Mouse (Mus musculus) forebrain, postnatal 0 days (tissue): ENCODE measurements around the gene Prdm1. TPM values are rescaled to one million over a fixed set of nuclear protein-coding genes. Genes with fewer than 3 reads are reported as not detected.
A peak's percentile ranks its signal among the peaks of the same experiment; 100 is the strongest.

Experiments
- ATAC-seq: fragments of 200-750 bp; cut with Nextera tagmentation; 2 replicates; pipeline ENCODE4 v1.8.0; 2017; ENCODE audit warnings: mild to moderate bottlenecking, moderate library complexity
- DNase-seq: peaks from one replicate; pipeline ENCODE4 v3.0.0-alpha.2; 2015
- H3K27ac ChIP-seq: fragments of 300-500 bp; sonication (generic); 2 replicates; pipeline ENCODE4 v1.5.1; 2014; ENCODE audit warnings: low read depth, mild to moderate bottlenecking, antibody characterized with exemption, low read length, moderate library complexity, mixed read lengths
- H3K27me3 ChIP-seq: fragments of 300-500 bp; sonication (generic); 2 replicates; pipeline ENCODE4 v1.6.1; 2014; ENCODE audit warnings: mild to moderate bottlenecking, low read length, mixed read lengths; ENCODE audit not compliant: insufficient read depth
- H3K36me3 ChIP-seq: fragments of 300-500 bp; sonication (generic); 2 replicates; pipeline ENCODE4 v1.6.1; 2014; ENCODE audit warnings: mild to moderate bottlenecking, moderate library complexity; ENCODE audit not compliant: insufficient read depth
- H3K4me1 ChIP-seq: fragments of 300-500 bp; sonication (generic); 2 replicates; pipeline ENCODE4 v1.6.1; 2014; ENCODE audit warnings: antibody characterized with exemption; ENCODE audit not compliant: insufficient read depth
- H3K4me2 ChIP-seq: fragments of 300-500 bp; sonication (generic); 2 replicates; pipeline ENCODE4 v1.6.1; 2014; ENCODE audit warnings: low read depth, mild to moderate bottlenecking, moderate library complexity
- H3K4me3 ChIP-seq: fragments of 300-500 bp; sonication (generic); 2 replicates; pipeline ENCODE4 v1.5.1; 2014; ENCODE audit warnings: low read depth, low read length, mixed read lengths
- H3K9ac ChIP-seq: fragments of 300-500 bp; sonication (generic); 2 replicates; pipeline ENCODE4 v1.6.1; 2014; ENCODE audit warnings: mild to moderate bottlenecking
- H3K9me3 ChIP-seq: fragments of 300-500 bp; sonication (generic); 2 replicates; pipeline ENCODE4 v1.6.1; 2016; ENCODE audit warnings: low read length
- CTCF ChIP-seq: sonication (generic); IDR thresholded peaks from 2 replicates; pipeline ENCODE4 v1.5.1; 2016; ENCODE audit warnings: antibody characterized with exemption, control low read depth, low read depth
- WGBS: fragments of 180-500 bp; shearing (Covaris S2); extraction: QIAGEN DNeasy Blood & Tissue Kit; methylation state at CpG from one replicate; pipeline ENCODE4 v1.1.7; 2014; 5-methylcytosine and 5-hydroxymethylcytosine counted together
- polyA plus RNA-seq: library from polyadenylated mRNA; unstranded; fragments of >200 nt; fragmentation: Nextera tagmentation; extraction: Ambion mirVana; gene quantifications from 2 replicates; pipeline ENCODE4 v1.2.1, GENCODE M21; 2015
- total RNA-seq: library from RNA; depleted of rRNA; stranded (reverse); fragments of >200 nt; gene quantifications from 2 replicates; pipeline ENCODE4 v1.2.3, GENCODE M21; 2014

Gene Prdm1
- total and polyA plus RNA-seq, 2 experiments from 2014 or later = 0.25 to 0.71 TPM

DNA sequence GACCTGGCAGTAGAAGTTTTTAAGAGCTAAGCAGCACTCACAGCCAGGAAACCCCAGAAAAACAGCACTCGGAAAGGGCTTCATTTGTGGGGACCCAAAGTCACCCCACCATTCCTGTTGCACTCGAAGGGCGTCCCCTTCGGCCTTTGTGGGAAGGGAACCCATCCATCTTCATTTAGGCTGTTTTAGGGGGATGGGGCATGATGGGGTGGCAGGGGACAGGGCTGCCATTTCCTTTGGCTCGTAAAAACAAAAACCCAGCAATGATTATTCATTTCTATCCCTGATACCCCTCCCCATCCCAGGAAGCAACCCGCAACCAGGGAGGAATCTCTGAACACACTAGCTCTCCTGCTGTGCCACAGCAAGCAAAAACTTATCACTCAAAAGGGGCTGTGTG, 49.0 kb downstream of the Prdm1 start:
- H3K9ac ChIP-seq = no peak overlapping the region
- ATAC-seq = no peak

DNA sequence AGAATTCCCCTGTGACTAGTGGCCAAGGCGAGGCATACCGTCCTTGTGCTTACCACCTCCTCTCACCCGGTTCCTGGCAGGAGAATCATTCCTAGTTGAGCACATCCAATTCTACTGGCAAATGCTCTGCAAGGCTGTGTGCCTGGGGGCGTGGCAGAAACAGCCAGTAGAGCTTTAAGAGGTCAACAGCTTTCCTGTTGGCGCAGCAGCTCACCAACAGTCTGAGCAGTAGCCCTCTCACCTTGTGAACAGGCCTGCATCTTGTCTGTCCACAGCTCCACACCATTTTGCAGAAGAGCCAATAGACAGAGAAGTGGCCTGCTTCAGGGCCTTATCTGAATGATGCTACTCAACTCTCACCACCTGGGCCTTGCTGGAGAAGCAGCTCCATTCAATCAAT, 50.2 kb downstream of the Prdm1 start:
- H3K9ac ChIP-seq = no peak overlapping the region
- H3K36me3 ChIP-seq = no peaks in the 10 kb centered on the region
- no peak overlapping the region for H3K4me3 ChIP-seq
- no peak for TF ChIP-seq CTCF
- H3K27me3 ChIP-seq = peaks cover 3% of the 10 kb centered on the region; the same call in 1 of the 2 replicates
- H3K9me3 ChIP-seq = no peaks in the 10 kb centered on the region
- no peak for DNase-seq
- H3K4me1 ChIP-seq = no peaks in the 10 kb centered on the region
- no peak overlapping the region for H3K4me2 ChIP-seq
- ATAC-seq = no peak
- no peak overlapping the region for H3K27ac ChIP-seq
- 71% methylated on average over 5 of the region's 5 CpGs for WGBS

More for the DNA sequence above, 49.0 kb downstream of the Prdm1 start:
- Histone ChIP-seq H3K27me3 (peaks cover 3% of the 10 kb centered on the region; the same call in 1 of the 2 replicates), H3K36me3 (no peaks in the 10 kb centered on the region), H3K4me1 (no peaks in the 10 kb centered on the region), H3K9me3 (no peaks in the 10 kb centered on the region), H3K27ac (no peak overlapping the region), H3K4me2 (no peak overlapping the region), H3K4me3 (no peak overlapping the region)
- WGBS = 61% methylated on average over 6 of the region's 6 CpGs
- DNase-seq = no peak
- TF ChIP-seq CTCF = no peak

DNA sequence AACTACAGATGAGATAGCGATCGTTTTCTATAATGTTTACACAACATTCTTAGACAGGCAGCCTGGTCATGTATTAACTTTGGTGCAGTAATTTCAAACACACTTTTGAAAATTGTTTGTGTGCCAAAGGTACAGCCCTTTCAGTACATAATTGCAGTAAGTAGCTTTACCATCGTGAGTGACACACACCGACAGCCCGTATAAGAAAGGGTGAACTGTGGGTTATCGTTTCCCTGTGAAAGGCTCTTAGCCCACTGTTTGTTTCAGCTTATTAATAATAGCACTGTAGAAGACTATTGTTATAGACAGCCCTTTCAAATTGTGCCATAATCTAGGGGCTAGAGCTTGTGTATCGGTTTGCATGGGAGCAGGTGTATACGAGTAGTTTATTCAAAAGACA, 51.1 kb downstream of the Prdm1 start:
- Histone ChIP-seq H3K4me3 (no peak overlapping the region), H3K4me1 (no peaks in the 10 kb centered on the region), H3K9ac (no peak overlapping the region), H3K36me3 (no peaks in the 10 kb centered on the region), H3K27ac (no peak overlapping the region), H3K27me3 (peaks cover 3% of the 10 kb centered on the region; the same call in 1 of the 2 replicates), H3K9me3 (no peaks in the 10 kb centered on the region), H3K4me2 (no peak overlapping the region)
- ATAC-seq (no peak), DNase-seq (no peak)
- no peak for TF ChIP-seq CTCF
- WGBS = 55% methylated on average over 8 of the region's 8 CpGs

DNA sequence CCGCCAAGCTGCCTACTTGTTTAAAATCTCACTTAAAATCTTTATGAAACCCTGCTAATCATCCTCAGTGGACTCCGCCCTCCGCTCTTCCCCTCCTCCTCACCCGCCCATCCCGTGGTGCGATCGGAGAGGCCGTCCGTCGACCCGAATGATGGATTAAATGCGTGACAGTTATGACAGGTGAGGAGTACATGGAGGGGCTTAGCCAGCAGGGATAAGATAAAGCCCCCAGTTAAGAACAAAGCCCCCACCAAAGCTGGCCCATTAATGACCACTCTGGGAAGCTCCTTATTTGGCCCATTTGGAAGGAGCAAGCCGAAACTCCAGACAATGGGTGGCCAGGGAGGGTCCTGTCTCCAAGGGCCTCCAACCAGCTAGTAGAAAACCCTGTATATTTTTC, 51.8 kb downstream of the Prdm1 start:
- H3K4me3 ChIP-seq = no peak overlapping the region
- 76% methylated on average over 13 of the region's 13 CpGs for WGBS
- peaks cover 3% of the 10 kb centered on the region; the same call in 1 of the 2 replicates for H3K27me3 ChIP-seq
- no peaks in the 10 kb centered on the region for H3K9me3 ChIP-seq
- H3K4me1 ChIP-seq = no peaks in the 10 kb centered on the region
- no peak overlapping the region for H3K27ac ChIP-seq
- ATAC-seq = no peak
- H3K4me2 ChIP-seq = no peak overlapping the region
- H3K36me3 ChIP-seq = no peaks in the 10 kb centered on the region
- DNase-seq = no peak
- TF ChIP-seq CTCF = no peak
- no peak overlapping the region for H3K9ac ChIP-seq

- no peaks in the 10 kb centered on the region for H3K9me3 ChIP-seq
- no peak overlapping the region for H3K27ac ChIP-seq
- no peaks in the 10 kb centered on the region for H3K4me1 ChIP-seq
- 80% methylated on average over 3 of the region's 3 CpGs for WGBS
- DNase-seq = no peak
- no peak for ATAC-seq
- H3K9ac ChIP-seq = no peak overlapping the region
- no peak overlapping the region for H3K4me3 ChIP-seq
- H3K36me3 ChIP-seq = no peaks in the 10 kb centered on the region
- TF ChIP-seq CTCF = no peak
- H3K27me3 ChIP-seq = peaks cover 3% of the 10 kb centered on the region; the same call in 1 of the 2 replicates
- H3K4me2 ChIP-seq = no peak overlapping the region
Observed at GRCm38 (mm10) chr10:44475376-44475775, 52.9 kb downstream of the Prdm1 start.

DNA sequence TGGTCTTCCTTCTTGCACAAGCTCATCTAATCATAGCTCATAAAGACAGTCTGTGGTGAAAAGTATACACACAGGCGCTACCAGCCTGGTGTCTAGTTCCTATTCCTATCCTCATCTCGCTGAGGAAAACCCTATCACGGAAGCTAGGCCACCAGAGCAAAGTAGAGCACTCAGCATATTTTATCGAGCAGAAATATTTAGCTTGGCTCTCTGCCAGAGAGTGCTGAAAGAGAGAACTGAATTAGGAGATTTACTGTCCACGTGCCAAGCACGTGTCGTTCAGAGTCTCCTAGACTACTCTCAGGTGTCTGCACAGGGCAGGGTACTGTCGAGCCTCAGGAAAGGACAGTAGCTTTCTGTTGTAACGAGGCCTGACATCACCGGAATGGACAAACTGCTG, 54.0 kb downstream of the Prdm1 start:
- TF ChIP-seq CTCF = no peak
- DNase-seq (peak; percentile 38), ATAC-seq (peak; percentile 66)
- H3K4me3 ChIP-seq = no peak overlapping the region
- no peaks in the 10 kb centered on the region for H3K9me3 ChIP-seq
- no peak overlapping the region for H3K27ac ChIP-seq
- H3K4me1 ChIP-seq = no peaks in the 10 kb centered on the region
- no peak overlapping the region for H3K4me2 ChIP-seq
- peaks cover 3% of the 10 kb centered on the region; the same call in 1 of the 2 replicates for H3K27me3 ChIP-seq
- no peak overlapping the region for H3K9ac ChIP-seq
- H3K36me3 ChIP-seq = no peaks in the 10 kb centered on the region
- 27% methylated on average over 10 of the region's 10 CpGs for WGBS

DNA sequence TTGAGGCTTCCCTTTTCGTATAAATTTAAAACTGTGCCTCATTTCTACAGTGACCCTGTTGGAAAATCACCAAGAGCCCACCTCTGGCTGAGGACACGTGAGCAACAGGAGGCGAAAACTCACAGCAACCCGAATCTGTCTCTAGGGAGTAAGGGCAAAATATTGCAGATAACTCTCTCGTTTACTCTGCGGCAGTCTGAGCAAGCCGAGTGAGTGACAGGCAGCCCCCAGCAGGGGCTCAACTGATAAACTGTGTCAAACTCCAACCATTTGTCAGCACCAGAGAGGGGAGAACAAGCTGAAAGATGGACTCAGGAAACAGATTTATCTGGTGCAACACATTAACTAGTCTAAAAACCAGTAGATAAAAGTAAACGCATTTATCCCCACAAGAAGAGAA, 62.7 kb downstream of the Prdm1 start:
- no peak for TF ChIP-seq CTCF
- no peak overlapping the region for H3K4me3 ChIP-seq
- no peaks in the 10 kb centered on the region for H3K4me1 ChIP-seq
- H3K27ac ChIP-seq = no peak overlapping the region
- H3K36me3 ChIP-seq = no peaks in the 10 kb centered on the region
- 26% methylated on average over 8 of the region's 8 CpGs for whole genome bisulfite sequencing
- no peak overlapping the region for H3K4me2 ChIP-seq
- peaks cover 18% of the 10 kb centered on the region for H3K27me3 ChIP-seq
- no peak for ATAC-seq
- no peak for DNase-seq
- no peak overlapping the region for H3K9ac ChIP-seq
- H3K9me3 ChIP-seq = no peaks in the 10 kb centered on the region

- Histone ChIP-seq H3K36me3 (no peaks in the 10 kb centered on the region), H3K27me3 (peaks cover 21% of the 10 kb centered on the region), H3K4me2 (no peak overlapping the region), H3K9me3 (no peaks in the 10 kb centered on the region), H3K4me3 (no peak overlapping the region), H3K27ac (no peak overlapping the region), H3K4me1 (no peaks in the 10 kb centered on the region), H3K9ac (no peak overlapping the region)
- WGBS = 28% methylated on average over 5 of the region's 5 CpGs
- no peak for DNase-seq
- no peak for ATAC-seq
- TF ChIP-seq CTCF = no peak
Observed at GRCm38 (mm10) chr10:44464563-44464962, 63.7 kb downstream of the Prdm1 start.
